Mouse (Mus musculus): ENCODE data around the gene Ndufb3.
A peak's percentile ranks its signal among the peaks of the same experiment; 100 is the strongest.
"Not testable (repeated sequence)": the region's sequence is repeated elsewhere in the genome, so short reads cannot be mapped to it uniquely, and the experiment has no call there.

The Ndufb3 gene

DNA sequence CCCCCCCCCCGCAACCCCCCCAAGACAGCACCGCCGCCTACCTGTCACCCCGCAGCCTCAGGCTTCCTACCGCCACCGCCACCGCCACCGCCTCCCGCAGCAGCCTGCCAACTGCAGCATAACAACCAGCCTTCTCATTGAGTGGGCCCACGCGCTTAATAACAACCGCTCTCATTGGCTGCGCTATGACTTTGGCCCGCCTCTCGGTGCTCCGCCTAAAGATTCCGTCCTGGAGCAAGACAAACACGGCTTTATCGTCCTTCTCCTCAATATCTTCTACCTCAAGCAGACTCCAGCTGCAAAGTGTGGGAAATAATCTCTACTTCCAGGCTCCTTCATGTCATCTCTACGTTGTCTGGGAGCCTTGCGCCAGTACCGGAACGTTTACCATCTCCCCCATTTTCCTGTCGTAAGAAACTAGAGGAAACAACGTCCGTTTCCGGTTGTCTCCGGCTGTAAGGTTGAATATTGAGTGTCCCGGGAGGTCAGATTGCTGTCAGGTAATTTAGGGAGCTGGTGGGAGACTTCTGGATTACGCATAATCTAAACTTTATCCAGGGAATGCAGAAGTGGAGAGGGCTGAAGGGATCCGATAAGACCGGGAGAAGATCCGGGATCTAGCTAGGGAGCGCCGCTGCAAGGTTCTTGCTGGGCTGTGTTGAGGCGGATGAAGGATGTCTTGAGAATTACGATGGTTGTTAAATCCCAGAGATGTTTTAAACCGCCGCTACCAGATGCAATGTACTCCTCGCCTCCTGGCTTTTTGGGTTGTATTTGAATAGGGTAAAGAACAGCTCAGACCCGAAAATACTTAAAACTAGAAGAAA lies at the start of gene Ndufb3, which contains the start of gene Fam126b:
Ndufb3 (plus strand) TSS at position 214 of the 827 bp plus-strand sequence.
Fam126b (minus strand) TSS at position 153 of the 827 bp plus-strand sequence.
- DNase-seq (ENCODE audit: low read depth, low spot score), result peak; percentile 71

DNA sequence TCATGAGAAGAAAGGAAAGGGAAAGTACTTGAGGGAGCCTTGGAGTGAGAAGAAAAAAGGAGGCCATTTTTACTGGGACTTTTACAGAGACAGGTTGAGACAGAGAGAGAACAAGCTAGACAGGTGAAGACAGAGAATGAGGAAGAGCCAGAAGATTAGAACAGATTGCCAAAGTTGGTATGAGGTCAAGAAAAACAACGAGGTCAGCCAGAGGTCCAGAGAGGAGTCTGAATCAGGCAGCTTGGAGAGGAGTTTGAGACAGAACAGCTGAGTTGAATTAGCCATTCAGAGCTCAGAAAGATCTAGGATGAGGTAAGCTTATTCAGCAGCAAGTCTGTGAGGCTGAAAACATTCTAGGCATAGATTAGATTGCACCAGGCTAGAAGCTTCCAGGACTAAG lies 44.8 kb upstream of the Ndufb3 start:
- no peak for DNase-seq (ENCODE audit: low read depth, low spot score)

DNA sequence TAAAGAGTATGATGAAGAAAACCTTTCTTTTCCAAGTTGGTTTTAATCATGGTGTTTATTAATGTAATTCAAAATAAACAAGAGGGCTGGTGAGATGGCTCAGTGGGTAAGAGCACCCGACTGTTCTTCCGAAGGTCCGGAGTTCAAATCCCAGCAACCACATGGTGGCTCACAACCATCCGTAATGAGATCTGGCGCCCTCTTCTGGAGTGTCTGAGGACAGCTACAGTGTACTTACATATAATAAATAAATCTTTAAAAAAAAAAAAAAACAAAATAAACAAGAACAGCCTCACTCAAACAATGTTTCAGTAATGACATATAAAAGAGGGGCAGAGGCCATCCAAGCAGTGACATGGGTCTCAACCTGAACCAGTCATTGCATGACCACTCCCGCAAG lies 25.8 kb upstream of the Ndufb3 start:
- not testable (repeated sequence) for DNase-seq (ENCODE audit: low read depth, low spot score)

DNA sequence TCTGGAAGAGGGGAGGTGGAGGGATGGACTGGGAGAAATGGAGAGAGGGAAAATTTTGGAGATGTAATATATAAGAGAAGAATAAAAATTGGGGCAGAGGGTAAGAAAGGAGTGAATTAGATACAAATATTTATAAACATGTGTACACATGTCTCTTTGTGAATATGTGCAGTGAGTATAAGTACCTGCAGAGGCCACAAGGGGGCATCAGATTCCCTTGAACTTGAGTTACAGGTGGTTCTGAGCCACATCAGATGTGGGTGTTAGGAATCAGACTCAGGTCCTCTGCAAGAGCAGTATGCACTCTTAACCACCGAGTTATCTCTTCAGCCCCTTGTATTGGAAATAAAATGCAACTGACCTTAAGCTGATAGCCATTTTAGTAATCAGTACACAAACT lies 23.7 kb upstream of the Ndufb3 start:
- DNase-seq (ENCODE audit: low read depth, low spot score), result peak; percentile 29

DNA sequence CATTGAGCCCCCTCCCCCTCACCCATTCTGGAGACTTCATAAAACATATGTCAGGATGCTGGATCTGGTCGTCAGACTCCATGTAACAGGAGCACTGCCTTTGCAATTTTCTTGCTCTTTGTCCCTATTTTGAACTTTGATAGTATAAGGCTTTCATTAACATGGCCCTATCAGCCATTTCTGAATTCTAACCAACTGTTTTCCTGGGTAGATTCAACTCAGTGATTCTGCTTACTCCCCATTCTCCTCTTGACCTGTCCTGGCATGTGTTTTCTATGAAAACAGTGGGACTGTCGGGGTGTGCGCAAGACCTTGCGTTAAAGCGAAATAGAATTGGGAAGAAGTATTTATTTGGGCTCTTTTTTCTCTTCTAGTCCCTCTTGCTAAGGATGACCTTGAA lies 21.2 kb upstream of the Ndufb3 start:
- no peak for DNase-seq (ENCODE audit: low read depth, low spot score)

DNA sequence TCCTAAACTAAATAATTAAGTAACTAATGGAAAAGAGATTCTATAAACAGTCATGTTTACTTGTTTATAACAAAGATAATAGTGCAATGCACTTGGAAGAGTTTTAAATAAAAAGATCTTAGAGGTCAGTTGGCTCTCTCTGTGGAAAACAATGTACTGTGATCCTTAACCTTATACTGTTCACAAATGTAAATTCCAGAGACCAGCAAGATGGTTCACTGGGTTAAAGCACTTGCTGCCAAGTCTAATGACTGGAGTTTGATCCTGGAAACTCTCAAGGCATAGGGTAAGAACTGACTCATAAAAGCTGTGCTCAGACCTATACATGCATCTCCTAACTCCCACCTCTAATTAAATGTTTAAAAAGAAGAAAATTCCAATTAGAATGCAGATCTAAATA lies 19.6 kb upstream of the Ndufb3 start:
- DNase-seq (ENCODE audit: low read depth, low spot score), result no peak

DNA sequence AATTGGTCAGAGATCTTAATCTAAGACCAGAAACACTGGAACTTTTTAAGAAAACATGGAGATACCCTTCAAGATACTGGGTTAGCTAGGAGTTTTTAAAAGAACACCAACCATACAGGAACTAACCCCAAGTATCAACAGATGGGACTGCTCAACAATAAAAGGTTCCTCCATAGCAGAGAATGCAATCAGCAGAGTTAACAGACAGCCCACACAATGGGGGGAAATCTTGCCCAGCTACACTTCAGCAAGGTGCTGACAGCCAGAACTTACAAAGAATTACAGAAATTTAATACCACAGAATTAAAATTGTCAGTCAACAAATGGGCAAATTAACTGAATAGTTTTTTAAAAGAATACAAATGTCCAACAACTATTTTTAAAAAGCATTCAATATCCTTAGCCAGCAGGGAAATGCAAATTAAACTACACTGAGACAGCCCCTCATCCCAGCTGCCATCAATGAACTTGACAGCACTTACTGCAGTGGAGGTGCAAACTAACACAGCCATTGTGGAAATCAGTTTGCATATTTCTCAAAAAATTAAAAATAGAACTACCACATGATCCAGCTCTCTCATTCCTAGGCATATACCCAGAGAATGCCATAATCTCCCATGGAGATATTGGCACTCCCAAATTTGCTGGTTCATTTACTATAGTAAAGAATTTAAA lies 17.6 kb upstream of the Ndufb3 start:
- no peak for DNase-seq (ENCODE audit: low read depth, low spot score)

DNA sequence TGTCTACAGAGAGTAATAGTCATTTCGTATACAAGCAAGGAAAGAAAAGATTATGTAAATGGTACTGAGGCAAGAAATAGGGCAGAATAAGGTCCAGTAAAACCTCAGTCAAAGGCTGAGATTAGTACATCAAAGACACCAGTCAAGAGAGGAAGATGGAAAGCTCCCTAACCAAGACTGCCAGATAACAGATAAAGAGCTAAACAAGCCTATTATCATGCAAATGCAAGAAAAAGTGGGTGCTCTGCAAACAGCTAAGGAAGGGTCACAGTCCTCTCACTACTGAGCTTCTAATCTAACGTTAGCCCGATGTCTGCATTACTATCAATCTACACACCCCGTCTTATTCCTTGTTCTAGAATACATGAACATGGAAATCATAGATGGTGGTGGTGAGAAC lies 15.7 kb upstream of the Ndufb3 start:
- no peak for DNase-seq (ENCODE audit: low read depth, low spot score)

DNA sequence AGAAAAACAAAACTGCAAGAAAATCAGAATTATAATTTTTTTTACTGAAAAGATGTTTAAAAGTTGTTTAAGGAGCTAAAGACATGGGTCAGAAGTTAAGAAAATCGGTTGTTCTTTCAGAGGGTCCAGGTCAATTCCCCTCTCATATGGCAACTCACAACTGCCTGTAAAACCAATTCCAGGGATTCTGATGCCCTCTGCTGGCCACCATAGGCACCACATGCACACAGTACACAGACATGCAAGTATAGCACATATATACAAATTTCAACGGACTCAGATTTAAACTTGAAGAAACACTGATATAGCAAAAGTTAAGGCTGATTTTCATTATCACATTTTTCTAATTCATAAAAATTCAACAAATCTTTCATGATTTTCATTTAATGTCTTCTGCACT lies 7.0 kb upstream of the Ndufb3 start:
- peak; percentile 5 for DNase-seq (ENCODE audit: low read depth, low spot score)

DNA sequence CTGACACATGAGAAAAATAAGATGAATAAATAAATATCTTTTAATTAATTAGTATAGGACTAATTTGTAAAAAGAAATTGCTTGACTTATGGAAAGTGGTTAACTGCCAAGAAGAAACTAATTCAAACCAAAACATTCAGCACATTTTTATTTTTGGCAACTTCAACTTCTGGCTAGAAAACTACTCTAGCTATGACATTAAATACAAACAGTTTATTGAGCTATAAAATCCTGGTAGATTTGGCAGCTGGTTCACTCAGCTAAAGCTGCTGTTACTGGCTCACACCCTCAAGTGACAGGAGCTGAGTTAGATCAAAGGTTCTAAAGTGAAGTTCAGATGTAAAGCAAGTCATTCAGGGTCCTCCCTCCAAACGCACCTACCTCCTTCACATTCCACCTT lies 3.6 kb upstream of the Ndufb3 start:
- DNase-seq (ENCODE audit: low read depth, low spot score), result no peak

DNA sequence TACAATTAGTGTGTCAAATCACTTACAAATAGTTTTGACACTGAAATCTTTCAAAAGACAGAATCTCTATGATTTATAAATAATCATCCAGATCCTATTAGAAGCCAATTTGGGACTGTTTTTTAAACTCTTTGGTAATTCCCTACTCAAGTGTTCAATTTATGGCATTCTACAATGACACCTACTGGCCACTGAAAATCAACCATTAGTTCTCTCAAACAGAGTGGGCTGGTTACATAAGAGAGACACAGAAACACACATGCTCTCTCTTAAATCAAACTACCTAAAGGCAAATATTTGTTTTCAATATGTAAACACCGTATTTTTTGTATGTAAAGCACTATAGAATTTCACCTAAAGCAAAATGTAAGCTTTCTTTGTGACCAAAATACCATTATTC lies 1.9 kb upstream of the Ndufb3 start:
- no peak for DNase-seq (ENCODE audit: low read depth, low spot score)

DNA sequence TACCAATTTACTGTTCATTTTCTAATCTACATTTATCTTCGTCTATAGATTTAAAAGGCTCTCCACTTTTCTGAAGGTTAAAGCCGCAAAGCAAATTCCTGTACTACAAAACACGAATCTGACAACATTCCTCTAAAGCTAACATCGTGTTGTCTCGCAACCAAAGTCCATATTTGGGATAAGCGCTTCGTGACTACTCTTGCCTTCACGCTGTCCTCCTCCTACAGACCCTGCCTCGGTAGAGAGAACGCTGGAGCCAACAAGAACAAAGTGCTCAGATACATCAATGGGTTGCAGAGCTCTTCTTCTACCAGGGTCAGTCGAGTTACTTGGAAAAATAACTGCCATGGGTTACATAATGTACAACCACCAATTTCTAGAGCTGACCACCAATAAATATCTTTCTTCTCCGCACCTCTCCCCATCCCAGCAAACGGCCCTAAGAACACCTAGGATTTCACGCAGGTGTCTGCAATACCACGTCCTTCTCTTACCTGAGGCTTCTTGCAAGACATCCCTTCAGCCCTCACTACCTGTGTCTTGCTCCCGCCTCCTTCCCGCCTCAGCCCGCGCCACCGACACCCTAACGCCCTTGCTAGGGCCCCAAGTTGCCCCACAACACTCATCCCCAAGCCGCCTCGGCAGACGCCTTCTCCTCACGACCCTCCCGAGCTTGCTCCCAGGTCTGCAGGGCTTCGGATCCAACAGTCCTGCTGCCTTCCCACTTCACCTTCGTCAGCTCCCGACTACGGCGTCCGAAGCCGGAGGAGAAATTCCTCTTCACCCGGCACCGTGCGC lies 612 bp upstream of the Ndufb3 start:
- no peak for DNase-seq (ENCODE audit: low read depth, low spot score)

DNA sequence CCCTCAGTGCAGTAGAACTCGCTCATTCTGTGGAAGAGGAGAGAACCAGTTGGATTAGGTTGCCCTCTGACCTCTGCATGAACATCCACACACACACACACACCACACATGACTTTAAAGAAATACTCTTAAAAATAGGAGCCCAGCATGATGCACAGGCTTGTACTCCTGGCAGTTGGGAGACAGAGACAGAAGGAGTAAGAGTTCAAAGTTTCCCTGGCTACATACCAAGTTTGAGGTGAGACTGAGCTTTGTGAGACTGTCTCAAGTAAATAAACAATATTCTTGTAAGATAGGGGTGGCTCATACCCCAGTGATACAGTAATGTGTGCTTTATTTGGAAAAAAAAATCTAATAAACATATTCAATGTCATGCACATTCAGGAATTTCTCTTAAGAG lies 1.3 kb downstream of the Ndufb3 start:
- no peak for DNase-seq (ENCODE audit: low read depth, low spot score)

DNA sequence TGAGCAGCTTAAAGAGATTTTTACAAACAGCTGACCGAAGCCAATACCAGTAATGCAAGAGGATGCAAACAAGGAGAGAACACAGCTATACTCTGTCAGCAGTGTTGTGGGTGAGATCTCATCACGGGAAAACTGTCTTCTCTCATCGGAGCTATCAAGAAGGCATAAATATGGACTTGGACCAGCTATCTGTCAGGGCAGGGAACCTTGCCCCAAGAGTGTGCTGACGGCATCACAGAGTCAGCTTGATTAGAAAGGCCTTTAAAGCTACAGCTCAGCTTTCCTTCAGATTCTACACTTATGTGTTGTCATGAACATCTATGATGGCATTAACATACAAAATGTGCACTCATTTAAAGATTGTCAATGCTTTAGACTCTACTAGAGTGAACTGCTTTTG lies 16.5 kb downstream of the Ndufb3 start:
- no peak for DNase-seq (ENCODE audit: low read depth, low spot score)

DNA sequence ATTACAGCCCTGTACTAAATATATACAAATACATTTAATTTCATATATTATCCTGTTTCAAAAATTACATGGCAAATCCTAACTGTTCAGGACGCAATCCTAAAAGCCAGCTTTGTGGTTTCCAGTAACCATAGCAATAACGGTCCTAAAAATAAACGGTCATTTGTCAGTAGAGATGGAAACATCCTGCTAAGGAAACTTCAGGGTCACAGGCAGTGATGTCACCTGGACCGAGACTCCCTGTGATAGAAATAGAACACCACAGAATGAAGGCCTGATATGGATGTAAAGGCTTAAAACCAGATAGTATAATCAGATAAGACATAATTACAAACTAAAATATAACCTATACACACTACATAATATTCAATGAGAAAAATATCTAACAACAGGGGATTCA lies 17.6 kb downstream of the Ndufb3 start:
- DNase-seq (ENCODE audit: low read depth, low spot score), result no peak

DNA sequence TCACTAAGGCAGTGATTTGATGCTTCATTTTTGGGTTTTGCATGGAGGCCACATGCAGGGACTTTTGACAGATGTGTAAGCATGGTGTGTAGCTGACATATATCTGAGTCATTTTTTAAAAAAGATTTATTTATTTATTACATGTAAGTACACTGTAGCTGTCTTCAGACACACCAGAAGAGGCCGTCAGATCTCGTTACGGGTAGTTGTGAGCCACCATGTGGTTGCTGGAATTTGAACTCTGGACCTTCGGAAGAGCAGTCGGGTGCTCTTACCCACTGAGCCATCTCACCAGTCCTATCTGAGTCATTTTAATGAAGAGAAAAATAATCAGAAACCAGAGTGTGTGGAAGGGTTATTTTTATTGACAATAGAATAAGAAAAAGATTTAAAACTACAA lies 23.4 kb downstream of the Ndufb3 start:
- not testable (repeated sequence) for DNase-seq (ENCODE audit: low read depth, low spot score)

DNA sequence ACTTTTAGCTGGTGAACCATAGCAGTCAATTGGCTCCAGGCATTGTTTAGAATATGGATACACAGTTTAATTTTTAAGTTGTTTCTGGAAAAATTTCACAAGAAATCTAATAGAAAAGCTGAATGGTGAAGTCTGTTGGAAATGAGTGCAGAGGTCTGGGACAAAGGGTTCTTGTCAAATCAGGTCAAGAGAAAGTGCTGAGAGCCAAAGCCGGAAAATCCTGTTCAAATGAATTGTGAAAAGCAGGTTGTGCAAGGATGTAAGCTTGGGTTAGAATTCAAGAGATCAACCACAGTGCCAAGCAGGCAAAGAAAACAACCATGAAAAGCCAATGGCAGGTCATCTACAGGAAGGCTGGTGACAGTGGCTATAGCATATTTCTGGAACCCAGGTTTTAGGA lies 24.0 kb downstream of the Ndufb3 start:
- no peak for DNase-seq (ENCODE audit: low read depth, low spot score)

DNA sequence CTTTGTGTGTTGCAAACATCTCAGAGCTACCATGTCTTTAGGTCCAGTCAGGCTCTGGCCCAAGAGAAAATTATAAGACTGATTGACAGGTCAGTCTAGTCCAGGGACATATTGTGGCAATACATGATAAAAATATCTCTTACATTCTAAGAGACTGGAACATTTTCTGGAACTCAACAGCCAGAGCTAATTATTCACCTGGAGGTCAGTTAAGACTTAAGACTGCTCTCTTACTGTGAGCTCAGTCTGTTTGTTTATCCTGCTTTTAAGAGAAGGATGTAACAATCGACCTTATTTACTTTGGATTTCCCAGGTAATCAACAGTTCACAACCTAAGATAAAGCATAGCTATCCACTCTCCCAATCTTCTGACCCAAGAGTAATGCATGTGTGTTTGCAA lies 24.4 kb downstream of the Ndufb3 start:
- DNase-seq (ENCODE audit: low read depth, low spot score), result no peak

DNA sequence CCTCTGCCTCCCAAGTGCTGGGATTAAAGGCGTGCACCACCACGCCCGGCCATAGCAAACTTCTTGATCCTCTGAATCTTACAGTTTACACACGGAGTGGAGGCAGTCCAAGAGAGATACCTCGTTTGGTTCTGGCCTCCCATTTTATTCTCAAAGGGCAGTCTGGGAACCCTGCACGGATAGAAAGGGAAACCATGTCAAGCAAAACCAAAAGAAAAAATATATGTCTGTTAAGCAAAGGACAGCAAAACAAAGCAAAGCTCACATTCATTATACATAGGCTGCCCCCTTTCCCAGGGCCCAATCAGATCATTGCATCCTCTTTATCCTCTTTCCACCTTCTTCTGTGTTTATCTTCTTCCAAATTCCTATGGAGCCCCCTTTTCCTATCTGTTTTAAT lies 27.6 kb downstream of the Ndufb3 start:
- peak; percentile 75 for DNase-seq (ENCODE audit: low read depth, low spot score)

DNA sequence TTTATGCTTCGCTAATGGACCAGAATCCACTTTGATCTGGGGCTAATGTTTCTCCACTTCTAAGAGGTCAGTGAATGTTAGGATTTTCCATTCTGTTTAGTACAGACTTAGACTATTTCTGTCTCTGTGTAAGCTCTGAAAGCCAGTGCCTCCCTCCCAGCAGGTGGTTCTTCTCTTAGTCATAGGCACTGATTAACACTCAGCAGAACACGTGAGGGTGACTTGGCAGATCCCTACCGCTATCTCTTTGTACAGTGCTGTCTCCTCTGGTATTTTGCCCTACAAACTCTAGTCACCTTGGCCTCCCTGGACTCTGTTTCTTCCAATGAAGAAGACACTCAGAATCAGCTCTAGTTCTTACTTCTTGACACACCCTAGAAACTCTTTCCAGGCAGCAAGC lies 28.2 kb downstream of the Ndufb3 start:
- no peak for DNase-seq (ENCODE audit: low read depth, low spot score)

DNA sequence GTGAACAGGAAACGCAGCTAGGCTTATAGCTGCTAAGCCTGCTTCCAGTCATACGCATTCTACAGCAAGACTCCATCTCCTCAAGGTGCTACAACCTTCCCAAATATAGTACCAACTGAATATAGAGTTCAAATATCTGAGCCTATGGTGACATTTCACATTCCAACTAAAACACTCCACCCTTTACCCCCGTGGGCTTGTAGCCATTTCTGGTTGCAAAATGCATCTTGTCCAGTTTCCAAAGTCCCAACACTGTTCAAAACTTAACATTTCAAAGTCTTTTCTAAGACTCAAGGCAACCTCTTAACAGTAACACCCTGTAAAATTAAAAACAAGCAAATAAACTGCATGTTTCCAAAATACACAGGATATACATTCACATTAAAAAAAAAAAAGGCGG lies 29.0 kb downstream of the Ndufb3 start:
- no peak for DNase-seq (ENCODE audit: low read depth, low spot score)

DNA sequence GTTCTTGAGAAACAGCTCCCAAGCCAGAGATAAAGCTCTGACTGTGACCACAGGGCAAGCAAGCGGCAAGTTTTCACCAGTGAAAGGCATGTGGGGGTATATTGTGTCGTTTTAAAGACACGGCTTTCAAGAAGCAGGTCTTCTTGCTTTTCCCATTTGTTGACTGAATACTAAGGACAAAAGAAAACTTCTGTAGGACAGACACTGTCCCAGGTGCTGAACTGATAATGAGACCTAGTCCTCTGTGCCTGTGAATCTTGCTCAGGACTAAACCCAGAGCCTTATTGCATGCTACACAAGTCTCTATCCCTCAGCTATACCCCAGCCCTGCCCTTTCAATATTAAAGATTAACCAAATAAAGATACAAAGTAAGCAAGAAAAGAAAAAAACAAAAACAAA lies 30.0 kb downstream of the Ndufb3 start:
- no peak for DNase-seq (ENCODE audit: low read depth, low spot score)

Data from WW6 (cell line).